Mouse (Mus musculus) ES-Bruce4 (cell line): ENCODE results near the gene Gdf1.

Experiments used
- CTCF ChIP-seq: IDR thresholded peaks from one replicate; pipeline ENCODE4 v1.8.1; 2011; ENCODE audit warnings: low read depth, low read length
- EP300 ChIP-seq: IDR thresholded peaks from 2 replicates; pipeline ENCODE4 v1.6.1; 2011; ENCODE audit warnings: low read depth, low read length; ENCODE audit not compliant: insufficient read depth

GRCm38 (mm10) chr8:70283136-70284077 lies 46.2 kb upstream of the Gdf1 start:
- TF ChIP-seq CTCF (no peak), EP300 (no peak)
